Mouse (Mus musculus): ENCODE measurements around the gene Actr5. TPM values are rescaled to one million over a fixed set of nuclear protein-coding genes. Genes with fewer than 3 reads are reported as not detected.

Actr5 gene
- total and polyA plus RNA-seq, 3 experiments, result 17.0 to 20.8 TPM; not detected in 1

DNA sequence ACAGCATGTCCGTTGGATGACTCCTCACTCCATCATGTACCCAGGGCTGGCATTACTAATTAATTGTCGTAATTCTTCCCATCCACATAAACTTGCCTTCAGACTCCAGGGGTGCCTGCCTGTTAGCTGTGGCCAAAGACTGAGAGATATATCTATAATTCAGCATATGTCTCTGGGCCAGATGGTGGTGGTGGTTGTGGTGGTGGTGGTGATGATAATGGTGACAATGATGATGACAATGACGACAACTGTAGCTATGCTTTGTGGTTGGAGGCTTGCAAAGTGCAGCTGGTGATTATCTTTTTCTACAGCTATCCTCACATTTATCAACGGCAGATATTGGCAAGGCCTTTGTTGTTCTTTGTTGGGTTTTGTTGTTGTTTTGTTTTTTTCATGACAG, 31.3 kb upstream of the Actr5 start:
- Histone ChIP-seq H3K27me3 (ENCODE audit: control insufficient read depth in 1 of 2, insufficient read depth in 2 of 2, low read length in 2 of 2) (no peaks in the 10 kb centered on the region; a peak in 1 of 4 replicates), H3K79me2 (ENCODE audit: control insufficient read depth, insufficient read depth, low read length, poor library complexity) (no peaks in the 10 kb centered on the region), H3K4me3 (ENCODE audit: control insufficient read depth in 1 of 2, insufficient read depth in 1 of 2, low read depth in 2 of 2, low read length in 2 of 2) (no peak overlapping the region), H3K27ac (ENCODE audit: control insufficient read depth, low read depth, low read length) (no peak overlapping the region; the same call in 1 of the 2 replicates), H3K9ac (ENCODE audit: control insufficient read depth, low read depth, low read length, poor library complexity, severe bottlenecking) (no peak overlapping the region), H3K36me3 (ENCODE audit: control insufficient read depth in 1 of 2, insufficient read depth in 2 of 2, low read length in 2 of 2) (no peaks in the 10 kb centered on the region; a peak in 1 of 4 replicates), H3K4me1 (ENCODE audit: control insufficient read depth in 1 of 2, insufficient read depth in 2 of 2, low read length in 2 of 2) (0 out of 4 replicates have a peak, but pooled peaks cover 0 to 4% of the 10 kb centered on the region in 2 experiments), H3K9me3 (replicated peaks; ENCODE audit: insufficient read depth, low read length) (no peaks in the 10 kb centered on the region)
- peak; percentile 65 for TF ChIP-seq ETS1 (IDR thresholded peaks at IDR 0.05; ENCODE audit: low read depth, low read length)
- no peak for TF ChIP-seq BHLHE40 (IDR thresholded peaks at IDR 0.05; ENCODE audit: borderline replicate concordance, low read depth, low read length)
- TF ChIP-seq TAL1 (IDR thresholded peaks at IDR 0.05; ENCODE audit: low read length), result peak; percentile 49
- peak in 1 of 2 experiments; percentile 50; a peak in 1 of 4 replicates for TF ChIP-seq EP300 (IDR thresholded peaks at IDR 0.05; ENCODE audit: low read depth in 1 of 2, low read length in 2 of 2)
- no peak for TF ChIP-seq CHD1 (IDR thresholded peaks at IDR 0.05; ENCODE audit: low read depth, low read length)
- peak; percentile 69; the same call in 1 of the 2 replicates for TF ChIP-seq TCF12 (IDR thresholded peaks at IDR 0.05; ENCODE audit: low read depth, low read length)
- TF ChIP-seq MEF2A (IDR thresholded peaks at IDR 0.05; ENCODE audit: extremely low read depth, insufficient replicate concordance, low read depth, low read length, poor library complexity, severe bottlenecking), result no peak
- no peak for DNase-seq (ENCODE audit: low read depth, low spot score)

DNA sequence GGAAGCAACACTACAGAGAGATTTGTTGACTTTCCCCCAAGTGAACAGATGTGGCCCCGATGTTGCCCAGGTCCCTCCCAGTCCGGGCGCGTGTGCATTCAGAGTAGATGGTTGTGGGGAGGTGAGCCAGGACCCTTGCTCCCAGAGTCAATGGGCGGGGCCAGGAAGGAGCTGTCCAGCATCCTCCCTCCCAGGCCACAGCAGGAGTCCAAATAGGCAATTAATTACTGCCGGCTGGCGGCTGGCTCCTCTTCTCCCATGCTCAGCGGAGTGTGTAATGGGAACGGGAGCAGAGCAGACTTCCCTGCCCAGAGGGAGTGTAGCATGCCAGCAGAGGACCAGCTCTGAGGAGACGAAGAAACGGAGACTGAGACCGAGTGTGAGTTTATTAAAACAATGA, 29.6 kb upstream of the Actr5 start:
- no peak overlapping the region for H3K4me3 ChIP-seq (ENCODE audit: control insufficient read depth in 1 of 2, insufficient read depth in 1 of 2, low read depth in 2 of 2, low read length in 2 of 2)
- no peaks in the 10 kb centered on the region for H3K79me2 ChIP-seq (ENCODE audit: control insufficient read depth, insufficient read depth, low read length, poor library complexity)
- no peaks in the 10 kb centered on the region; a peak in 1 of 4 replicates for H3K27me3 ChIP-seq (ENCODE audit: control insufficient read depth in 1 of 2, insufficient read depth in 2 of 2, low read length in 2 of 2)
- no peak overlapping the region for H3K27ac ChIP-seq (ENCODE audit: control insufficient read depth, low read depth, low read length)
- no peaks in the 10 kb centered on the region for H3K9me3 ChIP-seq (replicated peaks; ENCODE audit: insufficient read depth, low read length)
- TF ChIP-seq TCF12 (IDR thresholded peaks at IDR 0.05; ENCODE audit: low read depth, low read length) (no peak), MAZ (IDR thresholded peaks at IDR 0.05; ENCODE audit: low read depth, low read length) (0 out of 2 replicates have a peak, but pooled peaks have one; percentile 39)
- H3K4me1 ChIP-seq (ENCODE audit: control insufficient read depth in 1 of 2, insufficient read depth in 2 of 2, low read length in 2 of 2), result 0 out of 4 replicates have a peak, but pooled peaks cover 0 to 4% of the 10 kb centered on the region in 2 experiments
- no peak overlapping the region for H3K9ac ChIP-seq (ENCODE audit: control insufficient read depth, low read depth, low read length, poor library complexity, severe bottlenecking)
- no peak for DNase-seq (ENCODE audit: low read depth, low spot score)
- no peaks in the 10 kb centered on the region; a peak in 1 of 4 replicates for H3K36me3 ChIP-seq (ENCODE audit: control insufficient read depth in 1 of 2, insufficient read depth in 2 of 2, low read length in 2 of 2)

DNA sequence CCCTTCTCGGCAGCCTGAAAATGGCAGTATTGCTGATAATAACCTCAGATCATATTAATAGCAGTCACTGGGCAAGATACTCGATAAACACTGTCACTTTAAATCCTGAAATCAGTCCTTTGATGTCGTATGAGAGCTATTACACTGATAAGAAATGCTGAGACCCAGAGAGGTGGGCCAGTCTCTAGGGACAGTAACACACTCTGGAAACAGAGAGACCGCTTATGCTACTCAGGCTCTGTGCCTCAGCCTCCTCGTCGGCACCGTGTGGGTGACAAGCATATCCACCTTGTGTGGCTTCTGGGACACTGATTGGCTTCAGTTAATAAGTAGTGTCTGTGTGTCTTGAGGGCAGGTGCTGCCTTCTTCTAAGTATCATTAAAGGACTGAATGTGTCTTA, 29.1 kb upstream of the Actr5 start:
- Histone ChIP-seq H3K36me3 (ENCODE audit: control insufficient read depth in 1 of 2, insufficient read depth in 2 of 2, low read length in 2 of 2) (no peaks in the 10 kb centered on the region; a peak in 1 of 4 replicates), H3K9ac (ENCODE audit: control insufficient read depth, low read depth, low read length, poor library complexity, severe bottlenecking) (no peak overlapping the region), H3K4me1 (ENCODE audit: control insufficient read depth in 1 of 2, insufficient read depth in 2 of 2, low read length in 2 of 2) (0 out of 4 replicates have a peak, but pooled peaks cover 0 to 4% of the 10 kb centered on the region in 2 experiments), H3K27ac (ENCODE audit: control insufficient read depth, low read depth, low read length) (no peak overlapping the region), H3K4me3 (ENCODE audit: control insufficient read depth in 1 of 2, insufficient read depth in 1 of 2, low read depth in 2 of 2, low read length in 2 of 2) (no peak overlapping the region), H3K79me2 (ENCODE audit: control insufficient read depth, insufficient read depth, low read length, poor library complexity) (no peaks in the 10 kb centered on the region), H3K9me3 (replicated peaks; ENCODE audit: insufficient read depth, low read length) (no peaks in the 10 kb centered on the region), H3K27me3 (ENCODE audit: control insufficient read depth in 1 of 2, insufficient read depth in 2 of 2, low read length in 2 of 2) (no peaks in the 10 kb centered on the region; a peak in 1 of 4 replicates)
- TF ChIP-seq TBP (IDR thresholded peaks at IDR 0.05; ENCODE audit: low read depth, low read length) (no peak), SIN3A (IDR thresholded peaks at IDR 0.05; ENCODE audit: low read length) (no peak), JUND (IDR thresholded peaks at IDR 0.05; ENCODE audit: low read depth, low read length) (no peak), RAD21 (IDR thresholded peaks at IDR 0.05; ENCODE audit: low read depth, low read length) (no peak), MAX (IDR thresholded peaks at IDR 0.05; ENCODE audit: low read length) (no peak), TAL1 (IDR thresholded peaks at IDR 0.05; ENCODE audit: low read length) (no peak), BHLHE40 (IDR thresholded peaks at IDR 0.05; ENCODE audit: borderline replicate concordance, low read depth, low read length) (no peak), CTCF (IDR thresholded peaks at IDR 0.05 in 2 of 3, conservative IDR thresholded peaks at IDR 0.05 in 1 of 3; ENCODE audit: control insufficient read depth in 1 of 3, insufficient read depth in 1 of 3, low read depth in 2 of 3, low read length in 3 of 3, poor library complexity in 1 of 3, severe bottlenecking in 1 of 3) (no peak), POLR2AphosphoS2 (IDR thresholded peaks at IDR 0.05; ENCODE audit: low read length) (no peak), ETS1 (IDR thresholded peaks at IDR 0.05; ENCODE audit: low read depth, low read length) (no peak), ZKSCAN1 (IDR thresholded peaks at IDR 0.05; ENCODE audit: low read depth, low read length) (no peak), MYC (IDR thresholded peaks at IDR 0.05; ENCODE audit: low read depth, low read length) (no peak)
- DNase-seq (ENCODE audit: low read depth, low spot score), result no peak

Measured in MEL (cell line).